Comparison of ENCODE assay signal across 8 mouse cellular contexts in the genomic region with DNA sequence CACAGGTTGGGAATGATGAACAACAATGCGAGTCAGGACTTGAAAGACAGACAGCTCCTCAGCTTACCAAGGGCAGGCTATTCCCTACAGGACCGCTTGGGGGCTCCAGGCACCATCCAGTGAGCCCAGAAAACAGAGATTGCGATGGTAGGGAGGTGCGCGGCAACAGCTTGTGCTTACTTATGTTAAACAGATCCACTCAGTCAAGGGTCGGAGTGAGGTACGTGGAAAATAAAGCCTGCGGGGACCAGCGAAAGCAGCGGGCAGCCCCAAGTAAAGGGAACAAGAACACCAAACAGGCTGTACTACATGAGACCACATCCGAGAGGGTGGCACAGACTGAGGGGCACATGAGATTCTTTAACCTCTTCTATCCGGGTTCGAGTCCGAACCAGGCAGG. TPM values are rescaled to one million over a fixed set of nuclear protein-coding genes. Genes with fewer than 3 reads are reported as not detected.
A peak's percentile ranks its signal among the peaks of the same experiment; 100 is the strongest.
DNase-seq lines count a peak whose midpoint lies in the region; ATAC-seq and TF ChIP-seq lines count a peak whose summit lies in the region.

No protein-coding gene starts in this region.

- H3K9me3 ChIP-seq in E14TG2a.4 (ENCODE audit: low read length): peaks cover 18% of the 10 kb centered on the region
- no peaks in the 10 kb centered on the region for H3K9me3 ChIP-seq in forebrain, embryonic 12.5 days
- no peaks in the 10 kb centered on the region for H3K9me3 ChIP-seq in neural tube, embryonic 15.5 days (replicated peaks)

- under 1% methylated on average over 14 of the region's 14 CpGs for WGBS in forebrain, embryonic 12.5 days
- WGBS in neural tube, embryonic 15.5 days: under 1% methylated on average over 14 of the region's 14 CpGs

- peaks cover 32% of the 10 kb centered on the region for H3K4me1 ChIP-seq in E14TG2a.4 (replicated peaks; ENCODE audit: low read depth, low read length)
- H3K4me1 ChIP-seq in forebrain, embryonic 12.5 days: peaks cover 9% of the 10 kb centered on the region
- H3K4me1 ChIP-seq in neural tube, embryonic 15.5 days: peaks cover 12% of the 10 kb centered on the region

- peak overlapping the region; percentile 95 for H3K9ac ChIP-seq in forebrain, embryonic 12.5 days
- peak overlapping the region; percentile 80 for H3K9ac ChIP-seq in neural tube, embryonic 15.5 days (replicated peaks)

- peak overlapping the region; percentile 92 for H3K4me3 ChIP-seq in E14TG2a.4 (replicated peaks; ENCODE audit: low read length)
- peak overlapping the region; percentile 75 for H3K4me3 ChIP-seq in forebrain, embryonic 12.5 days (replicated peaks)
- H3K4me3 ChIP-seq in neural tube, embryonic 15.5 days (replicated peaks): peak overlapping the region; percentile 73

- intact Hi-C loops in heart, postnatal 10 days (cut with DNase I): loop anchor here (1.0 to 5.0 kb wide), 5 partner anchors 34 to 311 kb away; a partner anchor contains a TSS

- 0 out of 2 replicates have a peak, but pooled peaks cover 7% of the 10 kb centered on the region for H3K27me3 ChIP-seq in E14TG2a.4 (ENCODE audit: insufficient read depth, low read length)
- H3K27me3 ChIP-seq in forebrain, embryonic 12.5 days: 0 out of 2 replicates have a peak, but pooled peaks cover 2% of the 10 kb centered on the region
- no peaks in the 10 kb centered on the region for H3K27me3 ChIP-seq in neural tube, embryonic 15.5 days (replicated peaks)

- DNase-seq in c-Kit-positive CD71-positive TER-119-positive erythroid progenitor cells, embryonic 14.5 days (ENCODE audit: low spot score): peak; percentile 87
- DNase-seq in heart, postnatal 10 days: peak; percentile 92
- peak; percentile 93 for DNase-seq in layer of hippocampus, adult 11-12 months (ENCODE audit: low spot score)
- DNase-seq in lung, adult 18-20 months: peak; percentile 90 to 91
- DNase-seq in testis, postnatal 14 days (ENCODE audit: low spot score): peak; percentile 76

- TF ChIP-seq CTCF in E14TG2a.4 (conservative IDR thresholded peaks at IDR 0.05; ENCODE audit: low read length): peak; percentile 99

- peak overlapping the region; percentile 60 for H3K4me2 ChIP-seq in forebrain, embryonic 12.5 days
- peak overlapping the region; percentile 78 for H3K4me2 ChIP-seq in neural tube, embryonic 15.5 days

- H3K27ac ChIP-seq in forebrain, embryonic 12.5 days: peak overlapping the region; percentile 96
- peak overlapping the region; percentile 96 for H3K27ac ChIP-seq in neural tube, embryonic 15.5 days (replicated peaks)

- H3K36me3 ChIP-seq in E14TG2a.4 (ENCODE audit: insufficient read depth, low read length): peaks cover 17% of the 10 kb centered on the region
- H3K36me3 ChIP-seq in forebrain, embryonic 12.5 days (replicated peaks): peaks cover 12% of the 10 kb centered on the region
- H3K36me3 ChIP-seq in neural tube, embryonic 15.5 days: peaks cover 10% of the 10 kb centered on the region; the same call in 1 of the 2 replicates

- peak; percentile 72 for ATAC-seq in forebrain, embryonic 12.5 days (ENCODE audit: low FRiP score)
- peak; percentile 85 for ATAC-seq in neural tube, embryonic 15.5 days (ENCODE audit: low FRiP score)

RNA-seq across cellular contexts. Expression of a gene that starts 0.4 kb away (rescaled TPM):
- polyA plus RNA-seq in forebrain, embryonic 12.5 days (2016; fragmentation: Nextera tagmentation; extraction: Ambion mirVana): 483 and 484 TPM in 2 replicates
- 10 to 100 TPM; 60.7 to 62.1 TPM for total RNA-seq in heart, postnatal 10 days (2021)
- polyA plus RNA-seq in neural tube, embryonic 15.5 days (2015; fragmentation: Nextera tagmentation; extraction: Ambion mirVana): 361 and 401 TPM in 2 replicates

RNA-seq across cellular contexts. Expression of a gene that starts 16.0 kb away (rescaled TPM):
- not detected in 2 replicates for polyA plus RNA-seq in forebrain, embryonic 12.5 days (2016; fragmentation: Nextera tagmentation; extraction: Ambion mirVana)
- total RNA-seq in heart, postnatal 10 days (2021): not detected
- 0.05 TPM in 1 of 2 replicates, not detected in the other for polyA plus RNA-seq in neural tube, embryonic 15.5 days (2015; fragmentation: Nextera tagmentation; extraction: Ambion mirVana)

RNA-seq across cellular contexts. Expression of a gene that starts 26.4 kb away (rescaled TPM):
- not detected in 2 replicates for polyA plus RNA-seq in forebrain, embryonic 12.5 days (2016; fragmentation: Nextera tagmentation; extraction: Ambion mirVana)
- total RNA-seq in heart, postnatal 10 days (2021): under 1 TPM; 0.17 to 0.25 TPM
- polyA plus RNA-seq in neural tube, embryonic 15.5 days (2015; fragmentation: Nextera tagmentation; extraction: Ambion mirVana): 0.17 and 0.36 TPM in 2 replicates

RNA-seq across cellular contexts. Expression of a gene that starts 29.8 kb away (rescaled TPM):
- polyA plus RNA-seq in forebrain, embryonic 12.5 days (2016; fragmentation: Nextera tagmentation; extraction: Ambion mirVana): 1.1 and 1.4 TPM in 2 replicates
- total RNA-seq in heart, postnatal 10 days (2021): 100 to 1,000 TPM; 640 to 727 TPM
- 15.4 and 16.8 TPM in 2 replicates for polyA plus RNA-seq in neural tube, embryonic 15.5 days (2015; fragmentation: Nextera tagmentation; extraction: Ambion mirVana)

RNA-seq across cellular contexts. Expression of a gene that starts 33.2 kb away (rescaled TPM):
- polyA plus RNA-seq in forebrain, embryonic 12.5 days (2016; fragmentation: Nextera tagmentation; extraction: Ambion mirVana): 0.17 TPM in 1 of 2 replicates, not detected in the other
- total RNA-seq in heart, postnatal 10 days (2021): under 1 TPM in 1 of 2 experiments, not detected in 1; 0.30 TPM
- 0.20 and 0.22 TPM in 2 replicates for polyA plus RNA-seq in neural tube, embryonic 15.5 days (2015; fragmentation: Nextera tagmentation; extraction: Ambion mirVana)

Comparison
In these comparisons a context has a peak if more than half of its experiments do, and no peak if none do; other contexts are left out.
1. Peak in every context shown above with its lines: DNase-seq, ATAC-seq, H3K4me3 ChIP-seq and H3K27ac ChIP-seq.